Mouse (Mus musculus) central nervous system, embryonic 14 days (tissue): Measurements from ENCODE around the gene Scaf8. TPM values are rescaled to one million over a fixed set of nuclear protein-coding genes. Genes with fewer than 3 reads are reported as not detected.

Experiments
- polyA plus RNA-seq: library from polyadenylated mRNA; depleted of rRNA; stranded (reverse); fragments of >200 nt; gene quantifications from 2 replicates; pipeline ENCODE4 v1.2.3, GENCODE M21; 2012; rRNA removed

Scaf8 gene
- 41.4 and 43.6 TPM in 2 replicates for polyA plus RNA-seq

DNA sequence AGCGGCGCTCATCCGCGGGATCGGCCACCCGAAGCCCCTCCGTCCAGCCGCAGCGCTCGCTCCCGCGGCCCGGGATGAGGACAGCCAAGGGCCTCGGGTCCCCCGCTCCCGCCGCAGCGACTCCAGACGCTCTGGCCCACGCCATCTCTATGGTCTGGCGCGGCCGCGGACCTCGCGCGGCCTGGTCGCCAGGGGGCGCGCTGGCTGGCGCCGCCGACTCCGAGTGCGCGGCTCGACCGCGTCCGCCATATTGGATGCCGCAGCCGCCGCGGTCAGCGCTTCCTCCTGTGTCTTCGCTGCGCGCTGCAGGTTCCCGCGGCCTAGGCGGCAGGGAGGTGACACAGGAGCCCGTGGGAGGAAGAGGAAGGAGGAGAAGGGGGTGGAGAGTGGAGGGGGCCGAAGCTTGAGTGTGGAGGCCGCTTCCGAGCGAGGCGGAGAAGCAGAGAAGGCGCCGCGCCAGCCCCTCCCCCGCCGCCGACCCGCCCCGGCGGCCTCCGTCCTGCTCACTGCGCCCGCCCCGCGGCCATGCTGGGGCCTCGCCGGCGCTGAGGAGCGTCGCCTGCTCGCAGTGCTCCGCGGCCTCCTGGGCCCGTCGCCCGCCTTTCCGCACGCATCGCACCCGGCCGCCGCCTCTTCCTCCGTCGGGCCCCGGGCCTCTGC lies at the start of gene Scaf8:
Gene Scaf8, plus strand, starts transcription at position 253 of the 660 bp plus-strand sequence.

Other genes starting within 250 kb of the Scaf8 start
- gene Tiam2, start 211.6 kb downstream of the Scaf8 start, polyA plus RNA-seq: 28.4 and 52.6 TPM in 2 replicates